Mouse (Mus musculus): ENCODE measurements around the gene Zgrf1. TPM values are rescaled to one million over a fixed set of nuclear protein-coding genes. Genes with fewer than 3 reads are reported as not detected.
A peak's percentile ranks its signal among the peaks of the same experiment; 100 is the strongest.

Zgrf1 gene
- polyA plus RNA-seq (2014; fragmentation: Nextera tagmentation; extraction: Ambion mirVana): 9.5 and 12.6 TPM in 2 replicates

DNA sequence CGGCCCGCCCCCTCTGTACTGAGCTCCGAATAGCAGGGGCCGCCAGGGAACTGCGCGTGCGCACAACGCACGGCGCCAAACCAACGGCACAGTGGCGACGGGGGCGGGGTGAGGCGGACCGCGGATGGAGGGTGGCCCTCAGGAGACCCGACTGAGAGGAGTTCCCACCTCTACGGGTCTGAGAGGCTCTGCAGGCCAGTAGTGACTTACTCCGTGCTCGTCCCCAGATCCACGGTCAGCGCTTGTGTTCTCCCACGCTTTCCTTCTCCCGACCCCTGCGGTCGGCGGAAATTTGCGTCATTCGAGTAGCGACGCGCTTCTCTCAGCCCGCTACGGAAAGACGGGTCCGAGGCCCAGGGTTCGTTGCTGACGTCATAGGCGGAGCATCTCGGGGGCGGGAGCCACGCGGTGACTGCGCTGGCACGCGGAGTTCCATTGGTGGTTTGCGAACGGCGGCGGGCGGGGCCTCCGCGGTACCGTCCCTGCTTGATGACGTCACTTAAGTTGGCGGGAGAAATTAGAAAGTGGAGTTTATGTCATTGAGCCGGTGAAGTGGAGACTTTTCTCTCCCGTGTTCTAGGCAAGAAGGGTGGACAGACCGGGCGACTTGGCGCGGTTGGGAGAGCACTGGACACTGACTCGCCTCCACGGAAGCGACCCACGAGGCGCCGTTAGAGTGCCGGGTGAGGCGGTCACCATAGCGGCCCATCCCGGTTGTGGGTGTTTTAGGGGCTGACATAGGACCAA is at the start of gene Zgrf1, which contains the start of gene Larp7:
Gene Zgrf1 (plus strand): TSS at position 517 of the 747 bp plus-strand sequence.
Gene Larp7 (minus strand): TSS at position 377 of the 747 bp plus-strand sequence.
- peak; percentile 100 for ATAC-seq (ENCODE audit: low FRiP score)

DNA sequence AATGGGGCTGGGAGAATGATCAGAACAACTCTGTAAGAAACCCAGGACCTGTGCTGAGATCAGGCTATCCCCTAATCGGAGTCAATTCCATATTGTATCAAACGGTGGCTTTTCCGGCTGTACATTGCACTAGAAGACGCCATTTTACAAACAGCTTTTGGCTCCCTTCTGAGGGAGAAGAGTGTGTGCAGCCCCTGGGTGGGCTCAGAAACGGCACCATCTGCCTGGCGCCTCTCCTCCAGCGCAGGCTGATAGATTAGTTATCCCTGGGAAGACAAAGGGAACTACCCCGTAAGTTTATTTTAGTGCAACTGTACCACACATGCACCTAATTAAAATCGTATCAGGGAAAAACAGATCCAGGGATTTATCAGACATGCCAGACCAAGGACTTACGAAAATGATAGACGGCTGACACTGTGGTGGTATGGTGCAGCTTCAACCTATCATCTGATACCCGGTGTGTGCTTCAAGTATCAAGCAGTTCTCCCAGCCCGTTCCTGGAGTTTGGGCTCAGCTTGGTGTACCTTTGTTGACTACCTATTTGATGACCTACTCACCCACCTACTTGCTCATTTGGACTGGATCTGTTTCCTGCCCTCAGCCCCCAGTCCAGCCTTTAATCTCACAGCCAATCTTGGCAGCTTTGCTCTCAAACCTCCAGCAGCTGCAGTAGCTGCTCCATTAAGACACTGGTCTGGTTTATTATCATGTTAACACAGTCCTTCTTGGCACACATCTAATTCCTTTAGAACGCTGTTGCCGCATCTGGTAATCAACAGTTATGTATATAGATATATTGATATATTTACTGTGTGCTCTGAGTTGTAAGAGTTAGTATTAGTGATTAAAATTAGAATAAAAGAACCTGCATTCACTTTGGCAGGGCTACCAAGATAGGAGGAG is 45.2 kb upstream of the Zgrf1 start:
- Histone ChIP-seq H3K4me1 (replicated peaks; ENCODE audit: control insufficient read depth, insufficient read depth, low read length) (no peaks in the 10 kb centered on the region), H3K9me3 (ENCODE audit: control insufficient read depth, low read length) (no peaks in the 10 kb centered on the region), H3K27ac (ENCODE audit: low read depth, low read length) (no peak overlapping the region), H3K36me3 (ENCODE audit: control insufficient read depth, insufficient read depth, low read length) (no peaks in the 10 kb centered on the region), H3K27me3 (ENCODE audit: control insufficient read depth, insufficient read depth, low read length) (no peaks in the 10 kb centered on the region), H3K4me3 (ENCODE audit: low read depth, low read length) (no peak overlapping the region), H3K4me2 (replicated peaks; ENCODE audit: low read depth, low read length) (no peak overlapping the region), H3K9ac (ENCODE audit: low read depth, low read length) (no peak overlapping the region)
- ATAC-seq (ENCODE audit: low FRiP score): no peak
- 87% methylated on average over 15 of the region's 15 CpGs for WGBS
- no peak for DNase-seq (ENCODE audit: low spot score)

More for the DNA sequence above, at the start of gene Zgrf1, which contains the start of gene Larp7:
- no peaks in the 10 kb centered on the region for H3K9me3 ChIP-seq (ENCODE audit: control insufficient read depth, low read length)
- H3K4me1 ChIP-seq (replicated peaks; ENCODE audit: control insufficient read depth, insufficient read depth, low read length): no peaks in the 10 kb centered on the region
- peak within 1 kb of the TSS; percentile 63; the same call in 1 of the 2 replicates for H3K27ac ChIP-seq (ENCODE audit: low read depth, low read length)
- no peaks in the 10 kb centered on the region for H3K36me3 ChIP-seq (ENCODE audit: control insufficient read depth, insufficient read depth, low read length)
- H3K9ac ChIP-seq (ENCODE audit: low read depth, low read length): peak within 1 kb of the TSS; percentile 85
- 0% methylated on average over 72 of the region's 73 CpGs for WGBS
- peak within 1 kb of the TSS; percentile 57 for H3K4me2 ChIP-seq (replicated peaks; ENCODE audit: low read depth, low read length)
- H3K4me3 ChIP-seq (ENCODE audit: low read depth, low read length): peak within 1 kb of the TSS; percentile 76
- H3K27me3 ChIP-seq (ENCODE audit: control insufficient read depth, insufficient read depth, low read length): no peaks in the 10 kb centered on the region
- peak; percentile 99 for DNase-seq (ENCODE audit: low spot score)

- H3K36me3 ChIP-seq (ENCODE audit: control insufficient read depth, insufficient read depth, low read length): no peaks in the 10 kb centered on the region
- ATAC-seq (ENCODE audit: low FRiP score): no peak
- no peak overlapping the region for H3K9ac ChIP-seq (ENCODE audit: low read depth, low read length)
- no peaks in the 10 kb centered on the region for H3K4me1 ChIP-seq (replicated peaks; ENCODE audit: control insufficient read depth, insufficient read depth, low read length)
- H3K27ac ChIP-seq (ENCODE audit: low read depth, low read length): no peak overlapping the region
- no peaks in the 10 kb centered on the region for H3K27me3 ChIP-seq (ENCODE audit: control insufficient read depth, insufficient read depth, low read length)
- WGBS: 90% methylated on average over 12 of the region's 12 CpGs
- no peak for DNase-seq (ENCODE audit: low spot score)
- no peak overlapping the region for H3K4me3 ChIP-seq (ENCODE audit: low read depth, low read length)
- no peak overlapping the region for H3K4me2 ChIP-seq (replicated peaks; ENCODE audit: low read depth, low read length)
- no peaks in the 10 kb centered on the region for H3K9me3 ChIP-seq (ENCODE audit: control insufficient read depth, low read length)
Observed at GRCm38 (mm10) chr3:127511786-127512746, 41.2 kb upstream of the Zgrf1 start.

DNA sequence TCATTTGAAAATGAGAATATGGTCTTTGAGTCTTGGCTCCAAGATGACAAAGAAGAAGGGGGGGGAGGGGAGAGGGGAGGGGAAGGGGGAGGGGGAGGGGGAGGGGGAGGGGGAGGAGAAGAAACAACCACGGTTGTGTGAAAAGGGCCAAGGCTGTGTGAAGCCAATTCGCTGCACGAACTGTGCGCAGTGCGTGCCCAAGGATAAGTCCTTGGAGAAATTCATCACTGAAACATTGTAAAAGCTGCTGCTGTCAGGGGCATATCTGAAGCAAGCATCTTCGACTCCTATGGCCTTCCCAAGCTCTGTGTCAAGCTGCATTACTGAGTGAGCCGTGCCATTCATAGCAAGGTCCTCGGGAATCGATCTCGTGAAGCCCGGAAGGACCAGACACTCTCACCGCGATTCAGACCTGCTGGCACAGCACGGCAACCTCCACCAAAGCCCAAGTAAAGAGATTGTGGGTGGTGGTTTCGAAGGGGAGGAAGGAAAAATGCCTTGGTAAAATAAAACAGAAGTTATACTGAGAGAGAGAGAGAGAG is 40.4 kb upstream of the Zgrf1 start:
- H3K36me3 ChIP-seq (ENCODE audit: control insufficient read depth, insufficient read depth, low read length): no peaks in the 10 kb centered on the region
- DNase-seq (ENCODE audit: low spot score) (no peak), ATAC-seq (ENCODE audit: low FRiP score) (no peak)
- WGBS: 80% methylated on average over 15 of the region's 15 CpGs
- no peaks in the 10 kb centered on the region for H3K9me3 ChIP-seq (ENCODE audit: control insufficient read depth, low read length)
- no peaks in the 10 kb centered on the region for H3K4me1 ChIP-seq (replicated peaks; ENCODE audit: control insufficient read depth, insufficient read depth, low read length)
- no peak overlapping the region for H3K27ac ChIP-seq (ENCODE audit: low read depth, low read length)
- H3K4me2 ChIP-seq (replicated peaks; ENCODE audit: low read depth, low read length): no peak overlapping the region
- no peaks in the 10 kb centered on the region for H3K27me3 ChIP-seq (ENCODE audit: control insufficient read depth, insufficient read depth, low read length)
- H3K4me3 ChIP-seq (ENCODE audit: low read depth, low read length): no peak overlapping the region
- no peak overlapping the region for H3K9ac ChIP-seq (ENCODE audit: low read depth, low read length)

GRCm38 (mm10) chr3:127513699-127514098 is 39.6 kb upstream of the Zgrf1 start:
- Histone ChIP-seq H3K9me3 (ENCODE audit: control insufficient read depth, low read length) (no peaks in the 10 kb centered on the region), H3K4me3 (ENCODE audit: low read depth, low read length) (no peak overlapping the region), H3K27me3 (ENCODE audit: control insufficient read depth, insufficient read depth, low read length) (no peaks in the 10 kb centered on the region), H3K4me1 (replicated peaks; ENCODE audit: control insufficient read depth, insufficient read depth, low read length) (no peaks in the 10 kb centered on the region), H3K27ac (ENCODE audit: low read depth, low read length) (no peak overlapping the region), H3K9ac (ENCODE audit: low read depth, low read length) (no peak overlapping the region), H3K36me3 (ENCODE audit: control insufficient read depth, insufficient read depth, low read length) (no peaks in the 10 kb centered on the region), H3K4me2 (replicated peaks; ENCODE audit: low read depth, low read length) (no peak overlapping the region)
- ATAC-seq (ENCODE audit: low FRiP score): no peak
- WGBS: 81% methylated on average over 2 of the region's 2 CpGs
- no peak for DNase-seq (ENCODE audit: low spot score)

GRCm38 (mm10) chr3:127515251-127515650 is 38.0 kb upstream of the Zgrf1 start:
- H3K36me3 ChIP-seq (ENCODE audit: control insufficient read depth, insufficient read depth, low read length): no peaks in the 10 kb centered on the region
- H3K4me1 ChIP-seq (replicated peaks; ENCODE audit: control insufficient read depth, insufficient read depth, low read length): no peaks in the 10 kb centered on the region
- no peaks in the 10 kb centered on the region for H3K9me3 ChIP-seq (ENCODE audit: control insufficient read depth, low read length)
- DNase-seq (ENCODE audit: low spot score) (no peak), ATAC-seq (ENCODE audit: low FRiP score) (no peak)
- no peak overlapping the region for H3K27ac ChIP-seq (ENCODE audit: low read depth, low read length)
- no peaks in the 10 kb centered on the region for H3K27me3 ChIP-seq (ENCODE audit: control insufficient read depth, insufficient read depth, low read length)
- H3K4me2 ChIP-seq (replicated peaks; ENCODE audit: low read depth, low read length): no peak overlapping the region
- no peak overlapping the region for H3K9ac ChIP-seq (ENCODE audit: low read depth, low read length)
- no peak overlapping the region for H3K4me3 ChIP-seq (ENCODE audit: low read depth, low read length)
- WGBS: 100% methylated on average over 1 of the region's 1 CpGs

GRCm38 (mm10) chr3:127520300-127520699 is 33.0 kb upstream of the Zgrf1 start:
- no peak overlapping the region for H3K4me3 ChIP-seq (ENCODE audit: low read depth, low read length)
- H3K4me1 ChIP-seq (replicated peaks; ENCODE audit: control insufficient read depth, insufficient read depth, low read length): no peaks in the 10 kb centered on the region
- H3K27ac ChIP-seq (ENCODE audit: low read depth, low read length): no peak overlapping the region
- H3K4me2 ChIP-seq (replicated peaks; ENCODE audit: low read depth, low read length): no peak overlapping the region
- no peak overlapping the region for H3K9ac ChIP-seq (ENCODE audit: low read depth, low read length)
- H3K27me3 ChIP-seq (ENCODE audit: control insufficient read depth, insufficient read depth, low read length): no peaks in the 10 kb centered on the region
- DNase-seq (ENCODE audit: low spot score): no peak
- 85% methylated on average over 6 of the region's 6 CpGs for whole genome bisulfite sequencing
- ATAC-seq (ENCODE audit: low FRiP score): no peak
- no peaks in the 10 kb centered on the region for H3K36me3 ChIP-seq (ENCODE audit: control insufficient read depth, insufficient read depth, low read length)
- no peaks in the 10 kb centered on the region for H3K9me3 ChIP-seq (ENCODE audit: control insufficient read depth, low read length)

DNA sequence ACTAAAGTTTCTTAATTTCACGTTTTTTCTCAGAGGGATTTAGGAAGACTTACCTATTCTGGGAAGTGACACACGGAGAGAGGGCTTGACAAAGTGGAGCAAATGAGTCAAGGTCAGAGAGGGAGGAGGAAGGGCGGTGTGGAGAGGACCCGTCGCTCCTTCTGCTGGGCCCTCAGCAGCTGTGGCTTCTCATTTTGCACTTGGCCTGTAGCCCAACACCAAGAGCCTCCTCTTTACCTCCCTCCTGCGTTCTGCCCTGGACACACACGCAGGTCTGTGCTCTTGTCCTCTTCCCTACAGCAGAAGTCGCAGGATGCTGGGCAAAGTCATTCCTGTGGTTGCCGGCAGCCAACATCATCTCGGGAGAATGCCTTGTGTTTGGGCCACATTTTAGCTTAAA is 32.1 kb upstream of the Zgrf1 start:
- Histone ChIP-seq H3K4me3 (ENCODE audit: low read depth, low read length) (no peak overlapping the region), H3K9me3 (ENCODE audit: control insufficient read depth, low read length) (no peaks in the 10 kb centered on the region), H3K4me1 (replicated peaks; ENCODE audit: control insufficient read depth, insufficient read depth, low read length) (no peaks in the 10 kb centered on the region), H3K4me2 (replicated peaks; ENCODE audit: low read depth, low read length) (no peak overlapping the region), H3K27me3 (ENCODE audit: control insufficient read depth, insufficient read depth, low read length) (no peaks in the 10 kb centered on the region), H3K9ac (ENCODE audit: low read depth, low read length) (no peak overlapping the region), H3K36me3 (ENCODE audit: control insufficient read depth, insufficient read depth, low read length) (no peaks in the 10 kb centered on the region), H3K27ac (ENCODE audit: low read depth, low read length) (no peak overlapping the region)
- ATAC-seq (ENCODE audit: low FRiP score) (no peak), DNase-seq (ENCODE audit: low spot score) (no peak)
- WGBS: 82% methylated on average over 10 of the region's 10 CpGs

All from hindbrain, embryonic 11.5 days (tissue).